Mouse (Mus musculus) adrenal gland, adult 10 weeks (tissue): ENCODE results near the gene Igsf6. TPM values are rescaled to one million over a fixed set of nuclear protein-coding genes. Genes with fewer than 3 reads are reported as not detected.

ENCODE experiments used
- polyA plus RNA-seq: library from polyadenylated mRNA; stranded (reverse); fragments of 350-450 nt; fragmentation: Illumina TruSeq; extraction: RNeasy Lipid Tissue Mini Kit (QIAGEN cat#74804); gene quantifications from one replicate; pipeline ENCODE4 v1.2.3, GENCODE M21; 2014; ENCODE audit warnings: low read depth, low replicate concordance

The Igsf6 gene
- 6.4 TPM for polyA plus RNA-seq

DNA sequence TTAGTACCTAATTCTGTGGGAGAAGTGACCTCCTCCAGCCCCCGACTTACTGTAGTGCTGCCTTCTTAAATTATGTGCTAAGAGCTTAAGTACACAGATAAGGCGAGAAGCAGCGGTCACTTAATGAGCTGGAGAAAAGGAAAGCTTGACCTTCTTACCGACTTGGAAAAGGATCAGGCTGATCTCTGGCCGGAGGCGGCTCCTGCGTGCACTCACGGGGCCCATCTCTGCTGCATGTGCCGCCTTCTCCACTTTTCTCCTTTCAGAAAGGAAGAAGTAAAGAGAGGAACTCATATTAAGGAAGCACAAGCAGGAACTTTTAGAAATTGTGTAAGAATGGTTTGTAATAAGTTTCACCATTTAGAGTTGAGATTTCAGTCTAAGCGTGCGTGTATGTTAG is at the start of gene Igsf6:
Igsf6 (minus strand) TSS at position 292 of the 400 bp plus-strand sequence.

DNA sequence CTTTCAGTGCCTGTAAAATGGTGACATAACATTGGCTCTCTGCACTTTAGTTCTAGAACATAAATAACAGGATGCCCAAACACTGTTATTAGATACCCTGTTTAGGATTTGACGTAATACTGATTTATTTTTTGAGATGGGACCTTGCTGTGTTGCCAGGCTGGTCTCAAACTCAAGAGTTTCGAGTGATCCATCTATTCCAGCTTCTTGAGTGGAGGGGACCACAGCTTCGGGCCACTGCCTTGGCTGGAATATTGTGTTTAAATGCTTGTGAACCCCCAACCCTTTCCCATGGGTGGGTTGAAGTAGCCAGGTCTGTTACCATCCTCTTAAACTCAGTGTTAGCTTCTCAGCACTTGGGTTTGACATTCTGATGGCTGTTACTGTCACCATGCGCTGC is 7.0 kb upstream of the Igsf6 start, which contains the start of gene Otoa:
Otoa (plus strand) TSS at position 301 of the 400 bp plus-strand sequence.

DNA sequence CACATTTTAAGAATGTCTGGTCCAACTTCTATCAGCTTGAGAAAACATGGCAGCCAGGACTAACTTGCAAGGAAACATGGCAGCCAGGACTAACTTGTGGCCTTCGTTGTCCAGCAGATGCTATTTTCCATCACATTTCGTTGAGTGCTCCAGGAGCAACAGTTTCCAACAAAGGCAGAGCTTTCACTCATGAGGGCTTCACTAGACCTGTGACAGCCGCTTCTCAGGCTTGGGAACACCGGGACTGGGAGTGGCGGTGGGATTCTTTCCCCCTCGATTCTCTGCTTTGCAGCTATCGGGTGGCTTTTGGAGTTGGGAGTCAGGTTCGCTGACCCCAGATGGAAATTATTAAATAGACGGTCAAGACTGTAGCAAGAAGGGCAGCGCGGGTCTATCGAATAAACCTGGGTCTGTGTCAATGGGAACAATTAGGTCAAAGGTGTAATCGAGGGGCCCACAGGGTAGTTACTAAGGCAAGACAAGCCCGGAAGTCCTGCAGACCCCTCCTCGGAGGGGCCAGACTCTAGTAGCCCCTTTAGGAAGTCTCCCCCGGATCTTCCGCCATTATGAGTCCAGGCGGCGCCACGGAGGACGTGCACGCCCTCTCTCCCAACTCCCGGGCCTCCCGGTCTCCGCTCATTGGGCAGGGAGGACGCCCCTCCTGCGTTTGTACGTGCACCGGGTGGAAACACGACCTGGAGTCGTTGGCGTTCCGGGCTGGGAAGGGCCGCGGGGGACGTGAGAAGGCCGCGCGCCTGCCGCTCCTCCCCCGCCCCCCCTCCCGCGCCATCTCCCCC is 40.3 kb downstream of the Igsf6 start, which contains the start of gene Mettl9:
Mettl9 (plus strand) TSS at position 590 of the 797 bp plus-strand sequence.

Other genes starting within 250 kb of the Igsf6 start
- 5.6 TPM for gene Eef2k, start 231.7 kb downstream of the Igsf6 start, polyA plus RNA-seq
- gene Polr3e, start 156.8 kb downstream of the Igsf6 start, polyA plus RNA-seq, result 10.3 TPM
- 5.7 TPM for gene Cdr2, start 92.3 kb downstream of the Igsf6 start, polyA plus RNA-seq
- gene Mfsd13b, start 92.1 kb downstream of the Igsf6 start, polyA plus RNA-seq, result not detected
- gene Mettl9, start 40.1 kb downstream of the Igsf6 start, polyA plus RNA-seq, result 481 TPM
- gene Otoa, start 7.1 kb upstream of the Igsf6 start, polyA plus RNA-seq, result 0.17 TPM